Mouse (Mus musculus) intestine, postnatal 0 days (tissue): ENCODE data around the gene Prkg1. TPM values are rescaled to one million over a fixed set of nuclear protein-coding genes. Genes with fewer than 3 reads are reported as not detected.
"Not testable (repeated sequence)": the region's sequence is repeated elsewhere in the genome, so short reads cannot be mapped to it uniquely, and the experiment has no call there.

Source experiments
- ATAC-seq: fragments of 200-750 bp; cut with Nextera tagmentation; 2 replicates; pipeline ENCODE4 v1.8.0; 2017; ENCODE audit warnings: mild to moderate bottlenecking, moderate TSS enrichment, moderate library complexity
- H3K27ac ChIP-seq: fragments of 300-500 bp; sonication (generic); 2 replicates; pipeline ENCODE4 v1.5.1; 2014; ENCODE audit warnings: mild to moderate bottlenecking, low read depth, low read length, moderate library complexity
- H3K27me3 ChIP-seq: fragments of 300-500 bp; sonication (generic); replicated peaks from 2 replicates; pipeline ENCODE4 v1.6.1; 2014; ENCODE audit warnings: low read length, mixed read lengths; ENCODE audit not compliant: control insufficient read depth, insufficient read depth
- H3K36me3 ChIP-seq: fragments of 300-500 bp; sonication (generic); 2 replicates; pipeline ENCODE4 v1.6.1; 2014; ENCODE audit warnings: mild to moderate bottlenecking, moderate library complexity; ENCODE audit not compliant: control insufficient read depth, insufficient read depth
- H3K4me1 ChIP-seq: fragments of 300-500 bp; sonication (generic); replicated peaks from 2 replicates; pipeline ENCODE4 v1.6.1; 2014; ENCODE audit warnings: antibody characterized with exemption, low read length, mixed read lengths; ENCODE audit not compliant: control insufficient read depth, insufficient read depth
- H3K4me2 ChIP-seq: fragments of 300-500 bp; sonication (generic); replicated peaks from 2 replicates; pipeline ENCODE4 v1.6.1; 2014; ENCODE audit warnings: low read depth, mild to moderate bottlenecking, moderate library complexity
- H3K4me3 ChIP-seq: fragments of 300-500 bp; sonication (generic); 2 replicates; pipeline ENCODE4 v1.5.1; 2014; ENCODE audit warnings: low read depth, low read length
- H3K9ac ChIP-seq: fragments of 300-500 bp; sonication (generic); 2 replicates; pipeline ENCODE4 v1.6.1; 2014; ENCODE audit warnings: mild to moderate bottlenecking, low read depth, low read length
- H3K9me3 ChIP-seq: fragments of 300-500 bp; sonication (generic); 2 replicates; pipeline ENCODE4 v1.6.1; 2016; ENCODE audit warnings: mixed run types; ENCODE audit not compliant: control insufficient read depth
- CTCF ChIP-seq: sonication (generic); IDR thresholded peaks from 2 replicates; pipeline ENCODE4 v1.5.1; 2016; ENCODE audit warnings: low read depth, mild to moderate bottlenecking, control low read depth, antibody characterized with exemption, moderate library complexity
- WGBS: fragments of 180-500 bp; shearing (Covaris S2); extraction: QIAGEN DNeasy Blood & Tissue Kit; methylation state at CpG from one replicate; pipeline ENCODE4 v1.1.7; 2014; 5-methylcytosine and 5-hydroxymethylcytosine counted together
- polyA plus RNA-seq: library from polyadenylated mRNA; unstranded; fragments of >200 nt; fragmentation: Nextera tagmentation; extraction: Ambion mirVana; gene quantifications from 2 replicates; pipeline ENCODE4 v1.2.1, GENCODE M21; 2015

The Prkg1 gene
- polyA plus RNA-seq, 1 experiment from 2014 or later, result 4.0 TPM

- Histone ChIP-seq H3K27ac (no peak overlapping the region), H3K9me3 (0 out of 2 replicates have a peak, but pooled peaks cover 3% of the 10 kb centered on the region), H3K9ac (no peak overlapping the region), H3K4me2 (peak overlapping the region; percentile 55), H3K36me3 (no peaks in the 10 kb centered on the region), H3K4me1 (no peaks in the 10 kb centered on the region), H3K4me3 (peak overlapping the region; percentile 27; the same call in 1 of the 2 replicates), H3K27me3 (peaks cover 44% of the 10 kb centered on the region)
- no peak for ATAC-seq
- no peak for TF ChIP-seq CTCF
- 4% methylated on average over 23 of the region's 23 CpGs for WGBS
Measured at GRCm38 (mm10) chr19:30548411-30549043, 1216.3 kb downstream of the Prkg1 start.

- 2% methylated on average over 42 of the region's 44 CpGs for WGBS
Measured at GRCm38 (mm10) chr19:30539365-30539941, 1225.4 kb downstream of the Prkg1 start.

GRCm38 (mm10) chr19:30516771-30517170 lies 1248.1 kb downstream of the Prkg1 start:
- no peak for TF ChIP-seq CTCF
- no peak overlapping the region for H3K4me3 ChIP-seq
- H3K9ac ChIP-seq, result no peak overlapping the region
- no peaks in the 10 kb centered on the region for H3K36me3 ChIP-seq
- H3K27ac ChIP-seq, result no peak overlapping the region
- no peaks in the 10 kb centered on the region for H3K4me1 ChIP-seq
- H3K4me2 ChIP-seq, result no peak overlapping the region
- WGBS, result 21% methylated on average over 6 of the region's 6 CpGs
- H3K27me3 ChIP-seq, result no peaks in the 10 kb centered on the region
- no peak for ATAC-seq
- no peaks in the 10 kb centered on the region for H3K9me3 ChIP-seq

More at GRCm38 (mm10) chr19:30539365-30539941, 1225.4 kb downstream of the Prkg1 start:
- H3K9me3 ChIP-seq, ATAC-seq, H3K36me3 ChIP-seq, H3K9ac ChIP-seq, H3K4me1 ChIP-seq, H3K27ac ChIP-seq: not testable (repeated sequence)
- peaks cover 14% of the 10 kb centered on the region; the same call in 1 of the 2 replicates for H3K27me3 ChIP-seq
- H3K4me3 ChIP-seq, result peak overlapping the region; percentile 36
- peak overlapping the region; percentile 72 for H3K4me2 ChIP-seq

Other genes starting within 250 kb of the Prkg1 start
- 11.9 TPM in 2 replicates for gene A1cf, start 103.7 kb upstream of the Prkg1 start, polyA plus RNA-seq